Mouse (Mus musculus) liver, embryonic 16.5 days (tissue): ENCODE measurements around the gene Vps45. TPM values are rescaled to one million over a fixed set of nuclear protein-coding genes. Genes with fewer than 3 reads are reported as not detected.

ENCODE experiments used
- ATAC-seq: fragments of 200-750 bp; cut with Nextera tagmentation; 2 replicates; pipeline ENCODE4 v1.8.0; 2017; ENCODE audit warnings: low read depth, mild to moderate bottlenecking, moderate number of reproducible peaks, moderate library complexity
- H3K27ac ChIP-seq: fragments of 300-500 bp; sonication (generic); 2 replicates; pipeline ENCODE4 v1.5.1; 2014; ENCODE audit warnings: mild to moderate bottlenecking, low read length
- H3K27me3 ChIP-seq: fragments of 300-500 bp; sonication (generic); 2 replicates; pipeline ENCODE4 v1.6.1; 2014; ENCODE audit warnings: low read depth, low read length, mixed read lengths; ENCODE audit not compliant: control insufficient read depth, insufficient read depth
- H3K36me3 ChIP-seq: fragments of 300-500 bp; sonication (generic); 2 replicates; pipeline ENCODE4 v1.6.1; 2014; ENCODE audit warnings: mild to moderate bottlenecking; ENCODE audit not compliant: control insufficient read depth, insufficient read depth
- H3K4me1 ChIP-seq: fragments of 300-500 bp; sonication (generic); 2 replicates; pipeline ENCODE4 v1.6.1; 2014; ENCODE audit warnings: low read depth, low read length, mixed read lengths; ENCODE audit not compliant: control insufficient read depth
- H3K4me2 ChIP-seq: fragments of 300-500 bp; sonication (generic); 2 replicates; pipeline ENCODE4 v1.6.1; 2014; ENCODE audit warnings: low read depth, low read length, mixed read lengths
- H3K4me3 ChIP-seq: fragments of 300-500 bp; sonication (generic); 2 replicates; pipeline ENCODE4 v1.5.1; 2014; ENCODE audit warnings: low read depth, mild to moderate bottlenecking, low read length
- H3K9ac ChIP-seq: fragments of 300-500 bp; sonication (generic); 2 replicates; pipeline ENCODE4 v1.6.1; 2014; ENCODE audit warnings: low read depth, low read length
- H3K9me3 ChIP-seq: fragments of 300-500 bp; sonication (generic); replicated peaks from 2 replicates; pipeline ENCODE4 v1.6.1; 2016; ENCODE audit warnings: low read length; ENCODE audit not compliant: control insufficient read depth
- WGBS: fragments of 180-500 bp; shearing (Covaris S2); extraction: QIAGEN DNeasy Blood & Tissue Kit; methylation state at CpG from one replicate; pipeline ENCODE4 v1.1.7; 2014; ENCODE audit not compliant: insufficient replicate concordance; 5-methylcytosine and 5-hydroxymethylcytosine counted together
- polyA plus RNA-seq: library from polyadenylated mRNA; unstranded; fragments of >200 nt; fragmentation: Nextera tagmentation; extraction: Ambion mirVana; gene quantifications from 2 replicates; pipeline ENCODE4 v1.2.1, GENCODE M21; 2015

Gene Vps45
- polyA plus RNA-seq, 1 experiment from 2014 or later = 11.7 TPM

DNA sequence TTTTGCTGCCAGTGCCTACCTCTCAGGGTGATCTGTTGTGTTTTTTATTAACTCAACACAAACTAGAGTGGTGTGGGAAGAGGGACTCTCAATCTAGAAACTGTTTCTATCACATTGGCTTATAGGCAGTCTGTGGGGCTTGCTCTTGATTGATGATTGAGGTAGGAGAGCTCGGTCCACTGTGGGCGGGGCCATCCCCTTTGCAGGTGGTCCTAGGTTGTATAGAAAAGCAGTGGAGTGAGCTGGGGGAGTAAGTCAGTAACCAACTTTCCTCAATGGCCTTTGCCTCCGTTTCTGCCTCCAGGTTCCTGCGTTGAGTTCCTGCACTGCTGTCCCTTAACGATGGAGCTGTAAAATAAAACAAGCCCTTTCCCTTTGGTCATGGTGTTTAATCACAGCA lies 8.5 kb upstream of the Vps45 start:
- Histone ChIP-seq H3K9ac (no peak overlapping the region), H3K36me3 (no peaks in the 10 kb centered on the region), H3K9me3 (no peaks in the 10 kb centered on the region), H3K27ac (no peak overlapping the region), H3K4me2 (no peak overlapping the region), H3K4me3 (no peak overlapping the region), H3K27me3 (no peaks in the 10 kb centered on the region), H3K4me1 (no peaks in the 10 kb centered on the region)
- no peak for ATAC-seq
- 65% methylated on average over 5 of the region's 5 CpGs for WGBS

DNA sequence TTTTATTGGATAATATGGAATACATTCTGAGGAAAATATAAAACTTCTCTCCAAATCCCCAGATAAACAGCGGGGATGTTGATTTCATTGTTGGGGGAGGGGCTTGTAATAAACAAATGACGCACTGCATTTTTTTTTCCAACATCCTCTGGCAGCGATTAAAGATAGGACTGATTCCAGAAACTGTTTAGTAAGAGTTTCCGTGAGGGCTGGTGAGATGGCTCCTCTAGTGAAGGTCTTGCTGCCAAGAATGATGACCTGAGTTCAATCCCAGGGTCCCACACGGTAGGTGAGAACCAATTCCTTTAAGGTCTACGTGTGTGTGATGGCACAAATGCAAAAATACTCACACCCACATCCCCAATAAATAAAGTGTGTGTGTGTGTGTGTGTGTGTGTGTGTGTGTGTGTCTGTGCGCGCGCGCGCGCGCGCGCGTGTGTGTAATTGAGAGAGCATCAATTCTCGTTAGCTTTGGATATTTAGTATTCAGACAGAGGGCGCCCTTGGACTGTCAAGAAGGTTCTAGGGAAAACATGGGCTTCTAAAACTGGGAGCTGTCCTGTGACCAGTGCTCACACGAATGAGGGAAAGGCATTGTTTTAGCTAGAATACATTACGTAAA lies 7.6 kb upstream of the Vps45 start:
- 35% methylated on average over 20 of the region's 20 CpGs for WGBS
- H3K36me3 ChIP-seq = no peaks in the 10 kb centered on the region

DNA sequence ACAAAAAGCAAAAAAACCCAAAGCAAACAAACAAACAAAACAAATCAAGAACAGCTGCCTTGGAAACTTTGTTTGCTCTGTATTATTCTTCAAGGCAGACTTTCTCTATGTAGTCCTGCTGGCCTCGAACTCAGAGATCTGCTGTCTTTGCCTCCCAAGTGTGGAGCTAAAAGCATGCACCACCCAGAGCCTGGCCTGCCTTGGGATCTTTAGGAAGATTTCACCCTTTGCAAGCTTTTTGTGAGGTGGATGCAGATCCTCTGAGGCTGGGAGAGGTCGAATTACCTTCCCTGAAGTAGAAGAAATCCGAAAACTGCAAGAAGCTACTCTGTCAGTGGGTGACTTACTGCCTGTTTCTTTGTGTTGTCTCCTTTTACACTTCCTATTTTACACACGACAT lies 6.9 kb upstream of the Vps45 start:
- WGBS = 43% methylated on average over 4 of the region's 4 CpGs
- no peaks in the 10 kb centered on the region for H3K27me3 ChIP-seq
- H3K4me3 ChIP-seq = no peak overlapping the region
- no peak for ATAC-seq
- H3K4me1 ChIP-seq = no peaks in the 10 kb centered on the region
- no peaks in the 10 kb centered on the region for H3K36me3 ChIP-seq
- H3K27ac ChIP-seq = no peak overlapping the region
- H3K4me2 ChIP-seq = no peak overlapping the region
- H3K9ac ChIP-seq = no peak overlapping the region
- no peaks in the 10 kb centered on the region for H3K9me3 ChIP-seq

More for the DNA sequence above, 7.6 kb upstream of the Vps45 start:
- Histone ChIP-seq H3K27ac (no peak overlapping the region), H3K4me1 (no peaks in the 10 kb centered on the region), H3K4me3 (no peak overlapping the region), H3K4me2 (no peak overlapping the region), H3K9ac (no peak overlapping the region), H3K27me3 (no peaks in the 10 kb centered on the region), H3K9me3 (no peaks in the 10 kb centered on the region)
- no peak for ATAC-seq

DNA sequence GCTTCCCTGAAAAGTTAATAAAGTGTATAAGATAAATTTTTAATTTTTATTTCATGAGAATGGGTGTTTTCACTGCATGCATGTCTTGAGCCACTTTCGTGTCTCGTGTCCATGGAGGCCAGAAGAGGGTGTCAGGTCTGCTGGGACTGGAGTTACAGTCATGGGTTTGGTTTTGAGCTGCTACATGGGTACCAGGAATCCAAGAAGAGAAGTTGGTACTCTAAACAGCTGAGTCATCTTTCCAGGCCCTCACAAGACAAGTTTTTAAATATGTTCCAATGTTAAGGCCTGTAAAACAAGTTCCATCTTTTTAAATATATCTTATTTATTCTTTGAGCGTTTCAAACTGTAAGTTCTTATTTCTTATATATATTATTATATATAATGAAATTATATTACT lies 6.0 kb upstream of the Vps45 start:
- no peak overlapping the region for H3K9ac ChIP-seq
- no peaks in the 10 kb centered on the region for H3K36me3 ChIP-seq
- no peaks in the 10 kb centered on the region for H3K27me3 ChIP-seq
- no peak overlapping the region for H3K4me2 ChIP-seq
- no peak overlapping the region for H3K27ac ChIP-seq
- 71% methylated on average over 3 of the region's 3 CpGs for WGBS
- no peak overlapping the region for H3K4me3 ChIP-seq
- no peak for ATAC-seq
- no peaks in the 10 kb centered on the region for H3K9me3 ChIP-seq
- H3K4me1 ChIP-seq = no peaks in the 10 kb centered on the region

DNA sequence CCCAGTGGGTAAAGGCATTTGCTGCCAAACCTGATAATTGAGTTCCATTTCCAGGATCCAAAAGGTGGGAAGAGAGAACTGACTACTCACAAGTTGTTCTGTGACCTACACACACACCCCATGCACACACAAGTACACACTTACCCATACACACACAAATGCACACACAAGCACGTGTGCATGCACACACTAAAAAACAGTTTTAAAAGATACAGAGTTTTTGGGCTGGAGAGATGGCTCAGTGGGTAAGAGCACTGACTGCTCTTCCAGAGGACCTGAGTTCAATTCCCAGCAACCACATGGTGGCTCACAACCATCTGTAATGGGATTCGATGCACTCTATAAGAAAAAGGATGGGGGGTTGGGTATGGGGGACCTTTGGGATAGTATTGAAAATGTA lies 5.0 kb upstream of the Vps45 start:
- Histone ChIP-seq H3K4me1 (peaks cover 4% of the 10 kb centered on the region), H3K27me3 (no peaks in the 10 kb centered on the region), H3K36me3 (no peaks in the 10 kb centered on the region), H3K27ac (no peak overlapping the region), H3K4me2 (no peak overlapping the region), H3K9me3 (no peaks in the 10 kb centered on the region), H3K4me3 (no peak overlapping the region), H3K9ac (no peak overlapping the region)
- ATAC-seq = no peak
- 58% methylated on average over 2 of the region's 2 CpGs for WGBS

DNA sequence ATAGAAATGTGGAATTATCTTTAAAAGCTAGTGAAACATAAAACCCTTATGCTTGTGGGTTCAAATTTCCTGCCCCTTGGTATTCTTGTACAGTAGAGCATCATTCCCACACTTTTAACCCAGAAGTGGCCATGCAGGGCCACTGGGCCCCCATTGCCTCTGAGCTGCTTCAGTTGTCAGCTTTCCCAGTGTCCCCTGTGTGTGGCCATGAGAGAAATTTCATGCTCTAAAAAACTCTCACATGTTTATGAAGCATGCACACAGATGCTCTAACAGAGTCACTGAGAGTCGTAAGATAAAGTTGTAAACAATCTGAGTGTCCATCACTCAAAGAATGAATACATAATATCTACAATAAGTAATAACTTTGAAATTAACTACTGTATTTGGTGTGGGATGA lies 1.9 kb upstream of the Vps45 start:
- H3K4me1 ChIP-seq = peaks cover 12% of the 10 kb centered on the region
- no peaks in the 10 kb centered on the region for H3K9me3 ChIP-seq
- H3K36me3 ChIP-seq = no peaks in the 10 kb centered on the region
- no peak overlapping the region for H3K4me3 ChIP-seq
- H3K9ac ChIP-seq = no peak overlapping the region
- H3K27me3 ChIP-seq = no peaks in the 10 kb centered on the region
- H3K27ac ChIP-seq = no peak overlapping the region
- WGBS = 80% methylated on average over 1 of the region's 1 CpGs
- ATAC-seq = no peak
- H3K4me2 ChIP-seq = no peak overlapping the region

DNA sequence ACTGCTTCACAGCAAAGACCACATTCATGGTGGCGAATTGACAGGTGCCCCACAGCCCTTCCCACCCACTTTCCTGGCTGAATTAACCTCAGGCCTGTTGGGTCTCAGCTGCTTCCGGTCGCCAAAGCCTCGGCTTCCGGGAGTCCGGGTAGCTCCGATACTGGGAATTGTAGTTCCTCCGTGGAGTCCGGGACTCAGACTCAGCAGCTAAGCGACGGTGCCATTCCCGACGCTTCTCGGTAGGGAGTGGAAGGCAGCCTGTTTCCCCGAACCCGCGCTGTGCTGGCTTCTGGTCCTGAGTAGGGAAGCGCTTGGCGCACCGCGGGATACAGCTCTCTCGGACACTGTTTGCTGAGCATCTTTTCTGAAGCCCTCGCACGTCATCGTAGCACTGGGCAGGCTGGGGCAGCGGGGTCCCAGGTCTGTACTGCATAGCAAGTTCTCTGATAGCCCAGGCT lies 490 bp downstream of the Vps45 start:
- WGBS = under 1% methylated on average over 26 of the region's 26 CpGs
- Histone ChIP-seq H3K4me1 (peaks cover 12% of the 10 kb centered on the region), H3K9ac (peak overlapping the region; percentile 80), H3K4me2 (peak overlapping the region; percentile 76), H3K4me3 (peak overlapping the region; percentile 73), H3K36me3 (no peaks in the 10 kb centered on the region), H3K9me3 (no peaks in the 10 kb centered on the region), H3K27me3 (no peaks in the 10 kb centered on the region), H3K27ac (peak overlapping the region; percentile 81)
- ATAC-seq = peak; percentile 90

DNA sequence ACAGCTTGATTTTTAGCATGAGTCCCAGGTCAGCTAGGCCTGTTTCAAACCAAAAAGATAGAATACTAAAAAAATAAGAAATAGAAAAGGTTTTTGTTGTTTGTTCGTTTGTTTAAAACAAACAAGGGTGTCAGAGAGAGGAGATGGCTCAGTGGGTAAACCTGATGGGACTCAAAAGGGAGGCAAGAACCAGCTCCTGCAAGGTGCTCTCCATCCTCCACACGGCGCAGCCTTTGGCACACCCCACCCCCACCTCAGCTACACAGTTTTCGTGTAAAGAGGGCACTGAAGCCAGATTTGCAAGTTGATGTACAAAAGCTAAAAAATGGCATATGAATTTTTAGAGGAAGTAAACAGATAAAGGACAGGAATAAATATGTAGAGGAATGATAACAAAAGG lies 2.2 kb downstream of the Vps45 start:
- WGBS = 80% methylated on average over 4 of the region's 4 CpGs

DNA sequence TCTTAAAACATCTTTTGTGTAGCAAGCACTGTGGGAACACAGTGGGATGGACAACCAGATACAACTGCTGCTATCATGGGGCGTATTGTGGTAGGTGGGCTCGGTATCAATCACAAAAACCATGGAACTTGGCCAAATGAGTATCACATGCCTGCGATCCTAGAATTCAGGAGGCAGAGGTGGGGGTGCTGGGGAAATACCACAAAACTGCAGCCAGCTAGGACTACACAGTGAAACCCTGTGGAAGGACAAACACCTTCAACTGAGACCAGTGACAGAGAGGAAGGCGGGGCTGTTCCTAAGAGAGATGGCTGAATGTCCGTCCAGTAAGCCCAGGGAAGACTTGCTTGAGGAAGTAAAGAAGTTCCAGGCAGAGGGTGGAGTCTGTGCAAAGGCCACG lies 3.0 kb downstream of the Vps45 start:
- 70% methylated on average over 6 of the region's 6 CpGs for WGBS
- no peak overlapping the region for H3K9ac ChIP-seq
- no peak overlapping the region for H3K27ac ChIP-seq
- no peak overlapping the region for H3K4me2 ChIP-seq
- no peaks in the 10 kb centered on the region for H3K27me3 ChIP-seq
- no peaks in the 10 kb centered on the region for H3K36me3 ChIP-seq
- H3K4me3 ChIP-seq = no peak overlapping the region
- no peaks in the 10 kb centered on the region for H3K9me3 ChIP-seq
- H3K4me1 ChIP-seq = peaks cover 12% of the 10 kb centered on the region
- ATAC-seq = no peak

More for the DNA sequence above, 2.2 kb downstream of the Vps45 start:
- Histone ChIP-seq H3K27ac (no peak overlapping the region), H3K36me3 (no peaks in the 10 kb centered on the region), H3K27me3 (no peaks in the 10 kb centered on the region), H3K4me3 (no peak overlapping the region), H3K4me1 (peaks cover 12% of the 10 kb centered on the region), H3K9ac (no peak overlapping the region), H3K9me3 (no peaks in the 10 kb centered on the region), H3K4me2 (no peak overlapping the region)
- no peak for ATAC-seq
